Mouse (Mus musculus): ENCODE results near the gene Ube2c.

DNA sequence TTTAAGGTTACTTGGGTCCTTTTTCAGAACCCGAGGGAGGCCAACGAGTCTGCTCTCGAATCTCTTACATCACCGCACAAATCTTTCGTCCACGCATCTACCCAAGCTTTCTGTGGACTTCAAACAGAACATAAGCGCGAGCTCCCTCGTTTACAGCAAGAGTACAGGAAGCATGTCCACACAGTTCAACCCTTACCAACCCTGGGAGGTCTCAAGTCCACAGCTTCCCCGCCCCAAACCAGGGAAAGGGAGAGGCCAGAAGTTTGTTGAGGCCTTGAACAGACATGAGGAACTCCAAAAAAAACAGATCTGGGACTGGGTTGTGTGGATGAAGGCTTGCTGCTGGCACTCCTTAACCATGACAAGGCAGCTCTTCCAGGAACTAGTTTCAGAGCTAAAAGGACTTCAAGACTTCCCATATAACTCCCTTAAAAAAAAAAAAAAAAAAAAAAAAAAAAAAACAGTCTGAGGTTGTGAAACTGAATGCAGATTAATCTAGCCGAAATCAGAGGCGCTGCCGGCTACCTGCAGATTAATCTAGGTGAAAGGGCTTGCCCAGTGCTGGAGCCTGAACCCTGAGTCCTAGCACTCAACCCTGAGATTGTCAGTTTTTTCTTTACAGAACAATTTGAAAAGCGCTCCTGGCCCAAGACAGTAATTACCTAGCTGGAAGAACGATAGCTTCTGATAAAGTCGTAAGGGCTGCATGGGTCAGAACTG lies 33.7 kb downstream of the Ube2c start:
- TF ChIP-seq CTCF (IDR thresholded peaks at IDR 0.05; ENCODE audit: control insufficient read depth, insufficient read depth, insufficient read length): no peak
- no peak for TF ChIP-seq MAX (IDR thresholded peaks at IDR 0.05)
- no peak for TF ChIP-seq MYOG (IDR thresholded peaks at IDR 0.05; ENCODE audit: control insufficient read depth, extremely low read depth, insufficient read length)
- TF ChIP-seq USF1 (IDR thresholded peaks at IDR 0.05; ENCODE audit: low read depth): no peak
- TF ChIP-seq MYOD1 (IDR thresholded peaks at IDR 0.05; ENCODE audit: control insufficient read depth, insufficient read length, low read depth): no peak

All from C2C12 (cell line).